Mouse (Mus musculus) neural tube, embryonic 13.5 days (tissue): ENCODE results near the gene Rgs3. TPM values are rescaled to one million over a fixed set of nuclear protein-coding genes. Genes with fewer than 3 reads are reported as not detected.
A peak's percentile ranks its signal among the peaks of the same experiment; 100 is the strongest.

Experiments
- ATAC-seq: fragments of 200-750 bp; cut with Nextera tagmentation; 2 replicates; pipeline ENCODE4 v1.8.0; 2017; ENCODE audit warnings: low read depth, mild to moderate bottlenecking, moderate TSS enrichment, moderate library complexity
- H3K27ac ChIP-seq: fragments of 300-500 bp; sonication (generic); replicated peaks from 2 replicates; pipeline ENCODE4 v1.5.1; 2015; ENCODE audit warnings: moderate library complexity, mild to moderate bottlenecking, inconsistent platforms
- H3K27me3 ChIP-seq: fragments of 300-500 bp; sonication (generic); 2 replicates; pipeline ENCODE4 v1.6.1; 2015; ENCODE audit warnings: mild to moderate bottlenecking, inconsistent platforms
- H3K36me3 ChIP-seq: fragments of 300-500 bp; sonication (generic); 2 replicates; pipeline ENCODE4 v1.6.1; 2015; ENCODE audit warnings: mild to moderate bottlenecking, inconsistent platforms
- H3K4me1 ChIP-seq: fragments of 300-500 bp; sonication (generic); replicated peaks from 2 replicates; pipeline ENCODE4 v1.6.1; 2015; ENCODE audit warnings: inconsistent platforms
- H3K4me2 ChIP-seq: fragments of 300-500 bp; sonication (generic); 2 replicates; pipeline ENCODE4 v1.6.1; 2015; ENCODE audit warnings: inconsistent platforms, mild to moderate bottlenecking, moderate library complexity
- H3K4me3 ChIP-seq: fragments of 300-500 bp; sonication (generic); 2 replicates; pipeline ENCODE4 v1.5.1; 2015; ENCODE audit warnings: mild to moderate bottlenecking, inconsistent platforms
- H3K9ac ChIP-seq: fragments of 300-500 bp; sonication (generic); 2 replicates; pipeline ENCODE4 v1.6.1; 2015; ENCODE audit warnings: moderate library complexity, mild to moderate bottlenecking, inconsistent platforms
- H3K9me3 ChIP-seq: fragments of 300-500 bp; sonication (generic); 2 replicates; pipeline ENCODE4 v1.6.1; 2016; ENCODE audit warnings: inconsistent platforms
- WGBS: fragments of 180-500 bp; shearing (Covaris S2); methylation state at CpG from one replicate; pipeline ENCODE4 v1.1.7; 2015; 5-methylcytosine and 5-hydroxymethylcytosine counted together
- polyA plus RNA-seq: library from polyadenylated mRNA; unstranded; fragments of >200 nt; fragmentation: Nextera tagmentation; extraction: Ambion mirVana; gene quantifications from 2 replicates; pipeline ENCODE4 v1.2.1, GENCODE M21; 2015

The Rgs3 gene
- polyA plus RNA-seq, 1 experiment from 2014 or later: 79.0 TPM

DNA sequence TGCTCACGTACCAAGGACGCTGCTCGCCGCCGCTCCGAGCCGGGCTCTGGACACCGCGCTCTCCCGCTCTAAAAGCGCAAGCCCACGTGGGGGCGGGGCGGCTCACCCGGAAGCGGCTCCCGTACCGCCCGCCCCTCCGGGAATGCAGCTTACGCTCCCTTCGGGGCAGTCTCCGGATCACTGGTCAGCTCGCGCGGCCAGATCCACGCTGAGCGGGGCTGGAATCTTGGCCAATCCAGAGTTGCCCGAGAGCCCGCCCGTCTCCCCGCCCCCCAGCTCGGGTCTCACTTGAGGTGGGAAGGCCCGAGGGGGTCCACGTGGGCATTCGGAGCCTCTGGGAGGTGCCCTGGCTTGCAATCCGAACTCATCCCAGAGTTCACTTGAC is 39.8 kb upstream of the Rgs3 start, which contains the start of gene Alad:
Gene Alad (minus strand): TSS at position 70 of the 385 bp plus-strand sequence.
- Histone ChIP-seq H3K4me3 (peak within 1 kb of the TSS; percentile 70), H3K27ac (peak within 1 kb of the TSS; percentile 81), H3K4me2 (peak within 1 kb of the TSS; percentile 72), H3K27me3 (no peaks in the 10 kb centered on the region), H3K4me1 (peaks cover 36% of the 10 kb centered on the region), H3K9me3 (no peaks in the 10 kb centered on the region), H3K36me3 (peaks cover 10% of the 10 kb centered on the region; the same call in 1 of the 2 replicates), H3K9ac (peak within 1 kb of the TSS; percentile 86)
- 0% methylated on average over 37 of the region's 37 CpGs for WGBS
- ATAC-seq: peak; percentile 80

DNA sequence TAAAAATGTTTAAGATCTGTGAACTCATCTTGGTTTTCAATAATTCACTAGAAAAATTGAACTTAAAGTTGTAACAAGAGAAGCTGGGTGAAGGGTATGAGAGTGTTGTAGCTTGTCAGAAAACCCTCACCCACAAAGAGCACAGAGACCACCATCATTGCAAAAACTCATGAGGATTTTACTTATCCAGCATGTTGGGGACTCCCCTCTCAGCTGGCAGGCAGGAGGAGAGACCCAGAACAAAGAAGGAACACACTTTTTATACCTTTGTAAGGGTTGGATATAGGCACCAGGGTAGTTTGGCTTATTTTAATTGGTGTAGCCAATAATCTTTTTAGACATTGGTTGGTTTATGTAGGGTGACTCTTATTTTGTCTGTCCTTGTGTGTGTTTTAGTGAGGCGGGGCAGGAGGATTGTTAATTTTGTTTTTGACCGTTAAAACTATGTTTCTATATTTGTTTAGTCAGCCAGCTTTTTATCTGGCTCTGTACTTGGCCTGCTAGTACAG is 38.7 kb upstream of the Rgs3 start:
- WGBS: 93% methylated on average over 2 of the region's 2 CpGs
- no peak overlapping the region for H3K27ac ChIP-seq
- peaks cover 30% of the 10 kb centered on the region for H3K4me1 ChIP-seq
- no peak for ATAC-seq
- no peaks in the 10 kb centered on the region for H3K27me3 ChIP-seq
- H3K9ac ChIP-seq: no peak overlapping the region
- H3K4me2 ChIP-seq: no peak overlapping the region; the same call in 1 of the 2 replicates
- peaks cover 10% of the 10 kb centered on the region; the same call in 1 of the 2 replicates for H3K36me3 ChIP-seq
- H3K4me3 ChIP-seq: no peak overlapping the region
- no peaks in the 10 kb centered on the region for H3K9me3 ChIP-seq

DNA sequence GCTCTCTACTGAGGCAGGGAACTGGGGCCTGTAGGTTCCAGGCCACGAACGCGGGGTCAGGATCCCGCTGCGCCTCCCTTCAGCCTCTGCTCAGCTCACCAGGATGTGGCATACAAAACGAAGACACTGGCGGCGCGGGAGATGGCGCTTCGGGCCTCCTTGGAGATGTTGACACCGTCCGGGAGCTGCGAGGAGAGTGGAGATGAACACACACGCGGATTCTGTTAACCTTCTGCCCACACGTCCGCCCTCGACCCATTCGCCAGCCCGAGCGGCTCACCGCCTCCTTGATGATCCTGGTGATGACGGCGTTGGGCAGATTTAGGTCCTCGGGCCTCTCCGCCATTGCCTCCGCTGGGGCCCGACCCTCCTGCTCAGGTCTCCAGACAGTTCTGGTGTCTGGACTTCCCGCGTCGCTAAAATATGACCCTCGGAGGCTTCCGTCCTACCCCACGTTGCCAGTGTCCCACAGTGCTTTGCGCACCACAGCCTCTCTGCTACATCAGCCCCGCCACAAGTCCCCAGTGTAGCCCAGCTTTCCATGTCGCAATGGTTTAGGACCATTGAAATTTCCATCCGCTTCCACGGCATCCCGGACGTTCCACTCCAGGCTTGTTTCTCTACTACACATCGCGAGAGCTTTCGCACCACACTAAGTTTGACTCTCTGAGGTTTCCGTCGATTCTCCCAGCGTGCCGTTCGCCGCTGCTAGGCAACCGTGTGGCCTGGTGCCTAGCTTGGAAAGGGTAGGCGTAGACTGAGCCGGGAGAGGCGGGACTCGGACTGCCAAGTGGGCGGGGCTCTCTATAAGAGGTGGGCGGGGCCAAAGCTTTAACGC is 34.8 kb upstream of the Rgs3 start, which contains the start of the genes Pole3 and 4933430I17Rik:
Gene Pole3 (minus strand): TSS at position 418 of the 838 bp plus-strand sequence.
Gene 4933430I17Rik (plus strand): TSS at position 719 of the 838 bp plus-strand sequence.
- Histone ChIP-seq H3K4me2 (peak within 1 kb of the TSS; percentile 94), H3K9me3 (no peaks in the 10 kb centered on the region), H3K4me1 (peaks cover 11% of the 10 kb centered on the region), H3K27me3 (no peaks in the 10 kb centered on the region), H3K27ac (peak within 1 kb of the TSS; percentile 94), H3K36me3 (peaks cover 10% of the 10 kb centered on the region; the same call in 1 of the 2 replicates), H3K4me3 (peak within 1 kb of the TSS; percentile 82), H3K9ac (peak within 1 kb of the TSS; percentile 79)
- under 1% methylated on average over 59 of the region's 59 CpGs for WGBS
- ATAC-seq: peak; percentile 98

- peaks cover 10% of the 10 kb centered on the region; the same call in 1 of the 2 replicates for H3K36me3 ChIP-seq
- peak overlapping the region; percentile 50 for H3K4me2 ChIP-seq
- H3K9me3 ChIP-seq: no peaks in the 10 kb centered on the region
- peak overlapping the region; percentile 82 for H3K4me3 ChIP-seq
- H3K27me3 ChIP-seq: no peaks in the 10 kb centered on the region
- peaks cover 11% of the 10 kb centered on the region for H3K4me1 ChIP-seq
- H3K27ac ChIP-seq: no peak overlapping the region
- peak overlapping the region; percentile 57 for H3K9ac ChIP-seq
- WGBS: 2% methylated on average over 10 of the region's 10 CpGs
- no peak for ATAC-seq
These were observed 34.2 kb upstream of the Rgs3 start for GRCm38 (mm10) chr4:62525489-62525811.

DNA sequence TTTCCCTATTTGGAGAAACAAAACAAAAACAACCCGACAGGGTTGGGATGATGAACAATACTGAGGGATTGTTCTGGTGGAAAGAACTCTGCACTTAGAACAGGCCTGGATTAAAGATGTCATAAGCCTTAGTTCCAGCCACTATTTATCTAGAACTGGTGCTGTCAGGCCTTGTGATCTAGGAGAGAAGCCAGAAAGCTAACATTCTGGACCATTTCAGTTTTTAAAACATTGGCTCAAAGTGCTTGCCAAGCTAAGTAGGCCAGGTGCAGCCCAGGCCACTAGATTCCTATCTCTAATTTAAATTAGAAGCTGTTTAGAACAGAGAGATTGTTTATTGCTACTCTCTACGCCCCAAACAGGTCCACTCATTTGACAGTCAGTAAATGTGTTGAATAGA is 33.4 kb upstream of the Rgs3 start:
- H3K4me2 ChIP-seq: no peak overlapping the region
- H3K9me3 ChIP-seq: no peaks in the 10 kb centered on the region
- peaks cover 11% of the 10 kb centered on the region for H3K4me1 ChIP-seq
- peaks cover 10% of the 10 kb centered on the region; the same call in 1 of the 2 replicates for H3K36me3 ChIP-seq
- H3K27ac ChIP-seq: no peak overlapping the region
- 61% methylated on average over 2 of the region's 2 CpGs for WGBS
- no peak overlapping the region for H3K4me3 ChIP-seq
- H3K27me3 ChIP-seq: no peaks in the 10 kb centered on the region
- ATAC-seq: no peak
- no peak overlapping the region for H3K9ac ChIP-seq

GRCm38 (mm10) chr4:62527655-62528054 is 32.0 kb upstream of the Rgs3 start:
- peaks cover 11% of the 10 kb centered on the region for H3K4me1 ChIP-seq
- no peak overlapping the region for H3K4me2 ChIP-seq
- peaks cover 9% of the 10 kb centered on the region; the same call in 1 of the 2 replicates for H3K36me3 ChIP-seq
- no peaks in the 10 kb centered on the region for H3K9me3 ChIP-seq
- no peak overlapping the region for H3K27ac ChIP-seq
- no peaks in the 10 kb centered on the region for H3K27me3 ChIP-seq
- WGBS: 87% methylated on average over 4 of the region's 4 CpGs
- H3K4me3 ChIP-seq: no peak overlapping the region
- ATAC-seq: no peak
- H3K9ac ChIP-seq: no peak overlapping the region

- H3K4me2 ChIP-seq: no peak overlapping the region
- no peaks in the 10 kb centered on the region for H3K9me3 ChIP-seq
- no peak overlapping the region for H3K9ac ChIP-seq
- WGBS: 72% methylated on average over 6 of the region's 6 CpGs
- no peaks in the 10 kb centered on the region for H3K4me1 ChIP-seq
- H3K4me3 ChIP-seq: no peak overlapping the region
- no peak for ATAC-seq
- H3K36me3 ChIP-seq: no peaks in the 10 kb centered on the region
- no peaks in the 10 kb centered on the region for H3K27me3 ChIP-seq
- no peak overlapping the region for H3K27ac ChIP-seq
These were observed 25.9 kb upstream of the Rgs3 start for GRCm38 (mm10) chr4:62533729-62534128.

GRCm38 (mm10) chr4:62541802-62542201 is 17.8 kb upstream of the Rgs3 start:
- 68% methylated on average over 3 of the region's 3 CpGs for WGBS
- Histone ChIP-seq H3K9ac (no peak overlapping the region), H3K36me3 (no peaks in the 10 kb centered on the region), H3K4me2 (no peak overlapping the region), H3K4me3 (no peak overlapping the region), H3K27me3 (no peaks in the 10 kb centered on the region), H3K4me1 (no peaks in the 10 kb centered on the region), H3K27ac (no peak overlapping the region), H3K9me3 (no peaks in the 10 kb centered on the region)
- ATAC-seq: no peak

- Histone ChIP-seq H3K27ac (no peak overlapping the region), H3K9ac (no peak overlapping the region), H3K4me2 (no peak overlapping the region), H3K4me3 (no peak overlapping the region), H3K9me3 (no peaks in the 10 kb centered on the region), H3K36me3 (no peaks in the 10 kb centered on the region), H3K27me3 (no peaks in the 10 kb centered on the region), H3K4me1 (no peaks in the 10 kb centered on the region)
- WGBS: 88% methylated on average over 6 of the region's 6 CpGs
- ATAC-seq: no peak
These were observed 15.9 kb upstream of the Rgs3 start for GRCm38 (mm10) chr4:62543782-62544181.

DNA sequence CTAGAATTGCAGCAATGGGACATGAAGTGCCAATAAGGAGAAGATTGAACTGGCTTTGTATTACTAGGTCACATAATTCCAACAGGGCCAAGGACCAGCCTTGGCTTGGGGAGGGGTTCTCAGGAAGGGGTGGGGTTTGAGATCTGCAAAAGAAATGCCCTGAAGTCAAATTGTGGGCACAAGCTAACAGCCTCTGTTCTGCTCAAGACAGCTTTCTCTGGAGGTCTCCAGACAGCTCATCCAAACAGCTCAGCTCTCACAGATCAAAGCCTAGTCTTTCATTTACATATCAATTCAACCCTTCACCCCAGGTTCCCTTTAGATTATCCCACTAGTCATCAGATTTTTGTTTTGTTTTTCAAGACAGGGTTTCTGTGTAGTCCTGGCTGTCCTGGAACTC is 14.8 kb upstream of the Rgs3 start:
- Histone ChIP-seq H3K27ac (no peak overlapping the region), H3K27me3 (no peaks in the 10 kb centered on the region), H3K4me2 (no peak overlapping the region), H3K36me3 (no peaks in the 10 kb centered on the region), H3K9ac (no peak overlapping the region), H3K4me1 (no peaks in the 10 kb centered on the region), H3K4me3 (no peak overlapping the region), H3K9me3 (no peaks in the 10 kb centered on the region)
- no peak for ATAC-seq

DNA sequence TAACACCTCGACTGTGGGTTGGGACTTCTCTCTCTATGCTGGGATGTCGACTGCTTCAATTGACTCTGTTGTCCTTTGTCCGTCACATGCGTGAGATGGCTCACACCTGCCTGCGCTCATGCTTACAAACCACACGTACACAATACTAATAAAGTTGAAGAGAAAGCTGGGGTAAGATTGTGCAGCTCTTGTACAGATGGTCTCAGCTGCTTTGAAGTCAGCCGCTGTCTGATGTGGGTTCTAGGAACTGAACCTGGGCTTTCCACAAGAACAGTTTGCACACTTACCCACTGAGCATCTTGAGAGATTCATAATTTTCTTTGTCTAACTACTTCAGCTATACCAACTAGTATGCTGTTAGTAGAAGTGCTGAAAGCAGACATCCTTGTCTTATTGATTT is 7.7 kb upstream of the Rgs3 start:
- H3K4me2 ChIP-seq: no peak overlapping the region
- H3K9ac ChIP-seq: no peak overlapping the region
- 89% methylated on average over 7 of the region's 7 CpGs for WGBS
- ATAC-seq: no peak
- H3K4me1 ChIP-seq: no peaks in the 10 kb centered on the region
- no peak overlapping the region for H3K4me3 ChIP-seq
- H3K27me3 ChIP-seq: no peaks in the 10 kb centered on the region
- H3K9me3 ChIP-seq: no peaks in the 10 kb centered on the region
- H3K27ac ChIP-seq: no peak overlapping the region
- no peaks in the 10 kb centered on the region for H3K36me3 ChIP-seq

DNA sequence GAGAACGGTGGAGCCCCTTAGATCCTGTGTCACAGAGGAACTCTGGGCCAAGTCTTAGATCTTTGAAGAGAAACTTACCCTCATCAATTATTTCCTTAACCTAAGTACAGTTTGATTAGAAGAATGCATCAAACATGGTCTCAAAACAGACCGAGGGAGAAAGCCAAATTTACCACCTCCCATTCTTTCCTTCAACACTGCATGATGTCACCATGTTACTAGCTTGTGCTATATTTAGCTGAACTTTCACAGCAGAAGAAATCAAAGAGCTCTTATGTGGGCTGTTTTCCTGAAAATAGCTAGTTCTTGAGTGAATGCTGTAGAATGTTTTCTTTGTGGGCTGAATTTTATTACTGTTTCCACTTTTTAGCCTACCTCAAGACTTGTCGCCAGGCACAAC is 2.2 kb upstream of the Rgs3 start:
- no peaks in the 10 kb centered on the region for H3K27me3 ChIP-seq
- H3K9me3 ChIP-seq: no peaks in the 10 kb centered on the region
- H3K4me2 ChIP-seq: no peak overlapping the region
- peaks cover 8% of the 10 kb centered on the region for H3K4me1 ChIP-seq
- WGBS: 67% methylated on average over 3 of the region's 3 CpGs
- H3K4me3 ChIP-seq: no peak overlapping the region
- no peak overlapping the region for H3K9ac ChIP-seq
- ATAC-seq: no peak
- no peaks in the 10 kb centered on the region for H3K36me3 ChIP-seq
- H3K27ac ChIP-seq: no peak overlapping the region
